Mouse (Mus musculus) kidney, adult 2 months (tissue): ENCODE results near the gene Prr12.

Source experiments
- CTCF ChIP-seq: fragments of 200-500 bp; conservative IDR thresholded peaks from 2 replicates; pipeline ENCODE4 v1.5.1; 2011; ENCODE audit warnings: low read depth, mild to moderate bottlenecking, control low read depth, low read length, moderate library complexity, mixed read lengths; ENCODE audit not compliant: insufficient read depth, insufficient read length
- POLR2A ChIP-seq: fragments of 200-500 bp; IDR thresholded peaks from one replicate; pipeline ENCODE4 v1.6.1; 2011; ENCODE audit warnings: low read depth, low read length, control low read depth

DNA sequence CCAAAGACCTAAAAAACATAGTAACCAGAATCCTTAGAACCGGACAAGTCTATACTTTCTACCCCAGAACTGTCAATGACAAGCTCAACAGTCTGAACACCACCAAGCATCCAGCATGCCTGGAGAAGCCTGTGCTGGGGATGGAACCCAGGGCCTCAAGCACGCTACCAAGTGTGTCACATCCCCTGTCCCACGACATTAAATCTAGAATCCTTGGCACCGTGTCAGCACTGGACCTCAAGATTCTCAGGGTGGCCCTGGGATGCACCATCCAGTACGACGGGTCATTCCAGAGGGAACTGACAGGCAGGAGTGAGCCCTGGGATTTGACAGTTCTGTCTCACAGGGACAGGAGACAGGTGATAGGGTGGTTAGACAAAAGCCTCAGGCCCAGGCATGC lies 22.7 kb downstream of the Prr12 start:
- TF ChIP-seq POLR2A (no peak), CTCF (no peak)
